Mouse (Mus musculus): ENCODE measurements around the gene Hspa14. TPM values are rescaled to one million over a fixed set of nuclear protein-coding genes. Genes with fewer than 3 reads are reported as not detected.

Hspa14 gene
- polyA plus RNA-seq (2016; fragmentation: Nextera tagmentation; extraction: Ambion mirVana): 126 and 138 TPM in 2 replicates

- Histone ChIP-seq H3K36me3 (replicated peaks) (peaks cover 32% of the 10 kb centered on the region), H3K27me3 (replicated peaks; ENCODE audit: low read depth, poor library complexity, severe bottlenecking) (no peaks in the 10 kb centered on the region), H3K4me3 (peak within 1 kb of the TSS; percentile 92), H3K27ac (replicated peaks) (peak within 1 kb of the TSS; percentile 93), H3K4me1 (peaks cover 18% of the 10 kb centered on the region), H3K9me3 (no peaks in the 10 kb centered on the region)
- peak; percentile 96 for DNase-seq (ENCODE audit: low spot score)
- under 1% methylated on average over 60 of the region's 60 CpGs for WGBS
Observed at GRCm38 (mm10) chr2:3512552-3513454, at the start of gene Hspa14, which contains the start of the genes Gm45902 and Cdnf. Gene Hspa14, minus strand, starts transcription at chr2:3512814. Gene Gm45902, minus strand, starts transcription at chr2:3512790. Gene Cdnf, plus strand, starts transcription at chr2:3513030.

DNA sequence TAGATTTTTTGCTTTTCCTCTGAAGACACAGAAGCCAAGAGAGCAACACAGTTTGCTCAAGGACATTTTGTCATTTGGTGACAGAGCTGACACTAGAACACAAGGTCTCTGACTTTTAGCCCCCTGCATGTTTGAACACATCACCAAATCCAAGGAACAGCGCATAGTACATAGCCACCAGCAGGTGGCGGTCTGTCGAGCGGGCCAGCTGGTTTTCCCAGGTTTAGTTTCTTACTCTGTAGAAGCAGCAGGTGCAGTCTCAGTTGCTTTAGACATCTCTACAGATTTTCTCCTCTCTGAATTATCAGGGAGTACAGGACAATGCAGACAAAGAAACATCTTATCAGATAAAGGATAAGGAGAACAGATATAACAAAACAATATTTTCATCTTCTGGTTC is 34.0 kb upstream of the Hspa14 start:
- Histone ChIP-seq H3K27me3 (replicated peaks; ENCODE audit: low read depth, poor library complexity, severe bottlenecking) (no peaks in the 10 kb centered on the region), H3K4me1 (no peaks in the 10 kb centered on the region), H3K9me3 (no peaks in the 10 kb centered on the region), H3K27ac (replicated peaks) (no peak overlapping the region), H3K4me3 (no peak overlapping the region), H3K36me3 (replicated peaks) (no peaks in the 10 kb centered on the region)
- 2% methylated on average over 4 of the region's 4 CpGs for WGBS
- DNase-seq (ENCODE audit: low spot score): peak; percentile 62

DNA sequence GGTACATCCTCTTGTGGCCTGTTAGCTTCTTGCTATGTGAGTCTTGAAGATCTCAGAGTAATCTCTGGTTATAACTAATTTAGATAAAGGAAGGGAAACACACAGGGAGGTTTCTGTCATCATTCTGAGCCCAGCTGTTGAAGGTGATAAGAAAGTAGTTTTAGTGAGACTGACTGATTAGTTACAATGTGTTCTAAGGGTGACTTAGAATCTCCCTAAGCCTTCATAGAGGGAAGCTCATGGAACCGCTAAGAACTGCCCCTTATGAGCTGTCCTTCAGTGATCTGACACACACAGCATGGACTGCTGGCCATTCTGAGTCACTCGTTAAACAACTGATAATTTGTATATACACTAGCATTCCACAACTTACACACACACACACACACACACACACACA is 33.4 kb upstream of the Hspa14 start:
- 85% methylated on average over 2 of the region's 2 CpGs for WGBS
- H3K27me3 ChIP-seq (replicated peaks; ENCODE audit: low read depth, poor library complexity, severe bottlenecking): no peaks in the 10 kb centered on the region
- DNase-seq (ENCODE audit: low spot score): no peak
- H3K27ac ChIP-seq (replicated peaks): no peak overlapping the region
- H3K4me1 ChIP-seq: no peaks in the 10 kb centered on the region
- no peak overlapping the region for H3K4me3 ChIP-seq
- H3K9me3 ChIP-seq: no peaks in the 10 kb centered on the region
- H3K36me3 ChIP-seq (replicated peaks): no peaks in the 10 kb centered on the region

- Histone ChIP-seq H3K4me1 (no peaks in the 10 kb centered on the region), H3K27me3 (replicated peaks; ENCODE audit: low read depth, poor library complexity, severe bottlenecking) (no peaks in the 10 kb centered on the region), H3K4me3 (no peak overlapping the region), H3K36me3 (replicated peaks) (no peaks in the 10 kb centered on the region), H3K27ac (replicated peaks) (no peak overlapping the region), H3K9me3 (no peaks in the 10 kb centered on the region)
- no peak for DNase-seq (ENCODE audit: low spot score)
- 76% methylated on average over 9 of the region's 9 CpGs for WGBS
Observed at GRCm38 (mm10) chr2:3541307-3542079, 28.9 kb upstream of the Hspa14 start.

DNA sequence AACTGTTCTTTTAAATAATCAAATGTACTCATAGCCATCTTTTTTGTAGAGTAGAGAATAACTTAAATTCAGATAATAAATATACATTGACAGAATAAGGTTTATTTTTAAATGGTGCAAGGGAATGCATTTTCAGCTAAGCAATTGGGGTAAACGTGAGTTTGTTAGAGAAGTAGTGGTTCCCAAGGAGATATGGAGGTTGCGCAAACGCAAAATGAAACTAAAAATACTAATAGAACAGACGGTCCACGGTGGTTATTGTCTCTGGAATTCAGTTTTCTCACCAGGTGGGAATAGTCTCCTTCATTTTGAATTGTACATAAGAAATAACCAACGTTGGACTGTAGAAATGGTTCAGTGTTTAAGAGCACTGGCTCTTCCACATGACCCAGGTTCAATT is 13.7 kb upstream of the Hspa14 start:
- DNase-seq (ENCODE audit: low spot score): no peak
- no peak overlapping the region for H3K27ac ChIP-seq (replicated peaks)
- no peaks in the 10 kb centered on the region for H3K4me1 ChIP-seq
- no peak overlapping the region for H3K4me3 ChIP-seq
- no peaks in the 10 kb centered on the region for H3K36me3 ChIP-seq (replicated peaks)
- 82% methylated on average over 6 of the region's 6 CpGs for WGBS
- no peaks in the 10 kb centered on the region for H3K9me3 ChIP-seq
- H3K27me3 ChIP-seq (replicated peaks; ENCODE audit: low read depth, poor library complexity, severe bottlenecking): no peaks in the 10 kb centered on the region

DNA sequence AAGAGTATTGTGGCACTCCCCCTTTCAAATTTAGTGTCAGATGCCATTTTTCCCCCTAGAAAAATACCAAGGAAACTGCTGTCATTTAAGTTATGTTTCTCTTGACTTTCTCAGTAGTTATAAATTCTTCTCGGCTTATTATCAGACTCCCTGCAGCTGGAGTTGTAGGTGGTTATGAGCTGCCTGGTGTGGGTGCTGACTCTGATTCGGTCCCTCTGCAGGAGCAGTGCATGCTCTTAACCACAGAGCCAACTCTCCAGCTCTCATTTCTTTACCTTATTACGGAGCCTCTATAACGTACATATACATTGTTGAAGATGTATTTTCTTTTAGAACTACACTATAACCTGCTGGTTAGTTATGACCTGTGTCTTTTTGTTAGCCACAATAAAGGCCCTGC is 9.9 kb upstream of the Hspa14 start:
- no peak overlapping the region for H3K4me3 ChIP-seq
- DNase-seq (ENCODE audit: low spot score): no peak
- H3K4me1 ChIP-seq: no peaks in the 10 kb centered on the region
- H3K27ac ChIP-seq (replicated peaks): no peak overlapping the region
- H3K36me3 ChIP-seq (replicated peaks): no peaks in the 10 kb centered on the region
- no peaks in the 10 kb centered on the region for H3K27me3 ChIP-seq (replicated peaks; ENCODE audit: low read depth, poor library complexity, severe bottlenecking)
- H3K9me3 ChIP-seq: no peaks in the 10 kb centered on the region
- 89% methylated on average over 4 of the region's 4 CpGs for WGBS

DNA sequence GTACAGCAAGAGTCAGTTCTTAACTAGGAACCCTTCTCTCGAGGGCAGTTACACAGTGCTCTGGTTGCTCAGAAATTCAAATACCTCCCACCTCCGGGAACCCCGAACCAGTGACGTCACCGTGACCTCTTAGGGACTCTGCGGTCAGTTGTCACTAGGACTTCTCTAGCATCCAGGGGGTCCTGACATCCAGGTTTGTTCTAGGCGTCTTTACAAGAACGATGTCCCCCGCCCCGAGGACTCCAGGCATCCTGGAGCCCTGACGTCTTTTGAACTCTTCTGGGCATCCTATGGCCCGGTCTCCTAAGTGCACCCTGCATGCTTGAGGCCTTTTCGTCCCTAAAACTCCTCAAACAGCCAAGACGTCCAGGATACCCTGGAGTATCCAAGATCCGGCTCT is 538 bp downstream of the Hspa14 start:
- Histone ChIP-seq H3K4me3 (peak overlapping the region; percentile 92), H3K27me3 (replicated peaks; ENCODE audit: low read depth, poor library complexity, severe bottlenecking) (no peaks in the 10 kb centered on the region), H3K9me3 (no peaks in the 10 kb centered on the region), H3K27ac (replicated peaks) (peak overlapping the region; percentile 93), H3K4me1 (peaks cover 18% of the 10 kb centered on the region), H3K36me3 (replicated peaks) (peaks cover 40% of the 10 kb centered on the region)
- under 1% methylated on average over 15 of the region's 15 CpGs for WGBS
- DNase-seq (ENCODE audit: low spot score): peak; percentile 65

- H3K36me3 ChIP-seq (replicated peaks): peaks cover 88% of the 10 kb centered on the region
- DNase-seq (ENCODE audit: low spot score): no peak
- no peaks in the 10 kb centered on the region for H3K27me3 ChIP-seq (replicated peaks; ENCODE audit: low read depth, poor library complexity, severe bottlenecking)
- H3K4me3 ChIP-seq: no peak overlapping the region
- no peaks in the 10 kb centered on the region for H3K4me1 ChIP-seq
- no peaks in the 10 kb centered on the region for H3K9me3 ChIP-seq
- no peak overlapping the region for H3K27ac ChIP-seq (replicated peaks)
- 95% methylated on average over 5 of the region's 5 CpGs for WGBS
Observed at GRCm38 (mm10) chr2:3500886-3501285, 11.7 kb downstream of the Hspa14 start.

DNA sequence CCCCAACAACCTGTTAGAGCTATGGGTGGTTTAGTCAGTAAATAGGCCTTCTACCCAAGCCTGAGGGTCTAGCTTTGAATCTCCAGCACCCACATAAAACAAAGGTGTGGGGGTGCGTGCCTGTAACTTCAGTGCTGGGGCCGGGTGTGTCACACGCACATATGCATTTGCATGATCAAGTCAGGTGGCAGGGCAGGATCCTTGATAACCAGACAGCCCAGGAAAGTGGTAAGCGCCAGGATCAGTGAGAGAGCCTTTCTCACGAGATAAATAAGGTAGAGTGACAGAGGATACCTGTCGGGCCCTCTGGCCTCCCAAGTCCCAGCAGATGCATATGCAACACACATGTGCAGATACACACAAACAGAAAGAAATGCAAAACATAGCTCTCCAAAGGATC is 13.1 kb downstream of the Hspa14 start:
- no peaks in the 10 kb centered on the region for H3K27me3 ChIP-seq (replicated peaks; ENCODE audit: low read depth, poor library complexity, severe bottlenecking)
- H3K4me1 ChIP-seq: no peaks in the 10 kb centered on the region
- no peak overlapping the region for H3K4me3 ChIP-seq
- H3K27ac ChIP-seq (replicated peaks): no peak overlapping the region
- H3K36me3 ChIP-seq (replicated peaks): peaks cover 87% of the 10 kb centered on the region
- no peaks in the 10 kb centered on the region for H3K9me3 ChIP-seq
- WGBS: 96% methylated on average over 6 of the region's 6 CpGs
- no peak for DNase-seq (ENCODE audit: low spot score)

DNA sequence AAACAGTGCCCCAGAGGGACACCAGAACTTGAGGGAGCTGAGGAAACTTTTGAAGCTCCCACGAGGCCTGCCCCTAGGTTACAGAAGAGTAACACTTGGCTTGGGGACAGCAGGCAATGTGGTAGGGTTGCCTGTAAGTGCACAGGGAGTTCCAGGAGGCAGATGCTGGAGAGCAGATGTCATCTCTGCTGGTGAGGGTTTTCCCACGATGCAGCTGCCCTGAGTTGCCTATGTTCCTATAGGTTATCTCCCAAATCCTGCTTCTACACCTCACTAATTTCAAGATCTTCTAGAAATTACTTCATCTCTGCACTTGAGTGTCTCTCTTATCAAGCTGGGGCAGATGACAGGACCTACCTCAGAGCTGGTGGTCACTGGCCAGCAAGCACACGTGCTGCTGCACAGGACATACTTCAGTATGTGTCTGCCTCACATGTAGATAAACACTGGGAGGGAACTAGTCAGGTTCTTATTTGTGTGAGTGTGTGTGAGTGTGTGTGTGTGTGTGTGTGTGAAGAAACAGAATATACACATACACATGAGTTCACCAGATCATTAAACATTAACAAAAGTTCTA is 18.7 kb downstream of the Hspa14 start:
- no peak for DNase-seq (ENCODE audit: low spot score)
- 89% methylated on average over 3 of the region's 3 CpGs for WGBS

GRCm38 (mm10) chr2:3489816-3490215 is 22.8 kb downstream of the Hspa14 start:
- Histone ChIP-seq H3K27me3 (replicated peaks; ENCODE audit: low read depth, poor library complexity, severe bottlenecking) (no peaks in the 10 kb centered on the region), H3K9me3 (no peaks in the 10 kb centered on the region), H3K4me1 (no peaks in the 10 kb centered on the region), H3K36me3 (replicated peaks) (peaks cover 59% of the 10 kb centered on the region), H3K4me3 (no peak overlapping the region), H3K27ac (replicated peaks) (no peak overlapping the region)
- no peak for DNase-seq (ENCODE audit: low spot score)
- WGBS: 92% methylated on average over 3 of the region's 3 CpGs

More for the DNA sequence above, 18.7 kb downstream of the Hspa14 start:
- no peaks in the 10 kb centered on the region for H3K27me3 ChIP-seq (replicated peaks; ENCODE audit: low read depth, poor library complexity, severe bottlenecking)
- no peaks in the 10 kb centered on the region for H3K9me3 ChIP-seq
- H3K4me3 ChIP-seq: no peak overlapping the region
- H3K36me3 ChIP-seq (replicated peaks): peaks cover 94% of the 10 kb centered on the region
- H3K27ac ChIP-seq (replicated peaks): no peak overlapping the region
- no peaks in the 10 kb centered on the region for H3K4me1 ChIP-seq

DNA sequence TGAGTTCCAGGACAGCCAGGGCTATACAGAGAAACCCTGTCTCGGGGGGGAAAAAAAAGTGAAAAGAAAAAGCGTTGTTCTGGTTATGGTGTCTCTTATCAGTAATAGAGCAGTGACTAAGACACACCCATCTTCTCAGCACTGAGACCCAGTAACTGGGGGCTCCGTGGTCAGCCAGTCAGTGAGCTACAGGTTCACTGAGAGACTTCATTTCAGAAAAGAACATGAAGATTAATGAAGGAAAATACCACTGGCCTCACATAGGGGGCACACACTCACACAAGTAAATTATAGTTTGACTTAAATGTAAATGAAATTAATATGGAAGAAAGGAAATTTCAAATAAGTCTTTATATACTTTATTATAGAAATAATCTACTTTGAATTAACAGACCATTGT is 32.4 kb downstream of the Hspa14 start:
- Histone ChIP-seq H3K27me3 (replicated peaks; ENCODE audit: low read depth, poor library complexity, severe bottlenecking) (no peaks in the 10 kb centered on the region), H3K9me3 (no peaks in the 10 kb centered on the region), H3K4me3 (no peak overlapping the region), H3K36me3 (replicated peaks) (no peaks in the 10 kb centered on the region), H3K27ac (replicated peaks) (no peak overlapping the region), H3K4me1 (peaks cover 6% of the 10 kb centered on the region)
- DNase-seq (ENCODE audit: low spot score): no peak
- 88% methylated on average over 3 of the region's 3 CpGs for WGBS
